Mouse (Mus musculus): Measurements from ENCODE around the gene Pet117. TPM values are rescaled to one million over a fixed set of nuclear protein-coding genes. Genes with fewer than 3 reads are reported as not detected.
A peak's percentile ranks its signal among the peaks of the same experiment; 100 is the strongest.

Pet117 gene
- polyA plus RNA-seq, 1 experiment from 2014 or later = 4.0 TPM

- Histone ChIP-seq H3K9me3 (ENCODE audit: control insufficient read depth, low read depth, low read length) (no peaks in the 10 kb centered on the region), H3K36me3 (ENCODE audit: control insufficient read depth, insufficient read depth, low read length) (peaks cover 16% of the 10 kb centered on the region), H3K27ac (ENCODE audit: low read length) (peak overlapping the region; percentile 89), H3K27me3 (ENCODE audit: control insufficient read depth, insufficient read depth, low read length) (no peaks in the 10 kb centered on the region), H3K4me1 (ENCODE audit: control insufficient read depth, insufficient read depth, low read length) (peaks cover 7% of the 10 kb centered on the region; the same call in 1 of the 2 replicates), H3K4me3 (ENCODE audit: low read depth, low read length) (peak overlapping the region; percentile 59), H3K4me2 (replicated peaks; ENCODE audit: low read depth, low read length) (peak overlapping the region; percentile 86), H3K9ac (replicated peaks; ENCODE audit: low read depth, low read length) (peak overlapping the region; percentile 59)
- ATAC-seq (ENCODE audit: insufficient number of reproducible peaks, insufficient read depth, low FRiP score, low read depth) = no peak
- 1% methylated on average over 12 of the region's 12 CpGs for WGBS
Measured at GRCm38 (mm10) chr2:144369511-144369910, 715 bp downstream of the Pet117 start.

- Histone ChIP-seq H3K4me1 (ENCODE audit: control insufficient read depth, insufficient read depth, low read length) (peaks cover 7% of the 10 kb centered on the region; the same call in 1 of the 2 replicates), H3K4me2 (replicated peaks; ENCODE audit: low read depth, low read length) (no peak overlapping the region), H3K36me3 (ENCODE audit: control insufficient read depth, insufficient read depth, low read length) (peaks cover 28% of the 10 kb centered on the region), H3K27ac (ENCODE audit: low read length) (no peak overlapping the region), H3K9ac (replicated peaks; ENCODE audit: low read depth, low read length) (no peak overlapping the region), H3K9me3 (ENCODE audit: control insufficient read depth, low read depth, low read length) (no peaks in the 10 kb centered on the region), H3K27me3 (ENCODE audit: control insufficient read depth, insufficient read depth, low read length) (no peaks in the 10 kb centered on the region), H3K4me3 (ENCODE audit: low read depth, low read length) (no peak overlapping the region)
- WGBS = 93% methylated on average over 4 of the region's 4 CpGs
- no peak for ATAC-seq (ENCODE audit: insufficient number of reproducible peaks, insufficient read depth, low FRiP score, low read depth)
Measured at GRCm38 (mm10) chr2:144371566-144371965, 2.8 kb downstream of the Pet117 start.

GRCm38 (mm10) chr2:144373063-144373462 is 4.3 kb downstream of the Pet117 start:
- 82% methylated on average over 9 of the region's 9 CpGs for whole genome bisulfite sequencing
- peaks cover 7% of the 10 kb centered on the region; the same call in 1 of the 2 replicates for H3K4me1 ChIP-seq (ENCODE audit: control insufficient read depth, insufficient read depth, low read length)
- no peaks in the 10 kb centered on the region for H3K9me3 ChIP-seq (ENCODE audit: control insufficient read depth, low read depth, low read length)
- H3K27me3 ChIP-seq (ENCODE audit: control insufficient read depth, insufficient read depth, low read length) = no peaks in the 10 kb centered on the region
- H3K27ac ChIP-seq (ENCODE audit: low read length) = no peak overlapping the region
- no peak overlapping the region for H3K9ac ChIP-seq (replicated peaks; ENCODE audit: low read depth, low read length)
- H3K4me3 ChIP-seq (ENCODE audit: low read depth, low read length) = no peak overlapping the region
- no peak for ATAC-seq (ENCODE audit: insufficient number of reproducible peaks, insufficient read depth, low FRiP score, low read depth)
- H3K36me3 ChIP-seq (ENCODE audit: control insufficient read depth, insufficient read depth, low read length) = peaks cover 41% of the 10 kb centered on the region
- no peak overlapping the region for H3K4me2 ChIP-seq (replicated peaks; ENCODE audit: low read depth, low read length)

- Histone ChIP-seq H3K27me3 (ENCODE audit: control insufficient read depth, insufficient read depth, low read length) (no peaks in the 10 kb centered on the region), H3K4me2 (replicated peaks; ENCODE audit: low read depth, low read length) (no peak overlapping the region), H3K4me1 (ENCODE audit: control insufficient read depth, insufficient read depth, low read length) (peaks cover 3% of the 10 kb centered on the region; the same call in 1 of the 2 replicates), H3K36me3 (ENCODE audit: control insufficient read depth, insufficient read depth, low read length) (peaks cover 51% of the 10 kb centered on the region), H3K9ac (replicated peaks; ENCODE audit: low read depth, low read length) (no peak overlapping the region), H3K9me3 (ENCODE audit: control insufficient read depth, low read depth, low read length) (no peaks in the 10 kb centered on the region), H3K27ac (ENCODE audit: low read length) (no peak overlapping the region), H3K4me3 (ENCODE audit: low read depth, low read length) (no peak overlapping the region)
- no peak for ATAC-seq (ENCODE audit: insufficient number of reproducible peaks, insufficient read depth, low FRiP score, low read depth)
- WGBS = 78% methylated on average over 10 of the region's 10 CpGs
Measured at GRCm38 (mm10) chr2:144375063-144375703, 6.4 kb downstream of the Pet117 start.

GRCm38 (mm10) chr2:144381293-144381692 is 12.5 kb downstream of the Pet117 start:
- no peaks in the 10 kb centered on the region for H3K4me1 ChIP-seq (ENCODE audit: control insufficient read depth, insufficient read depth, low read length)
- WGBS = 75% methylated on average over 3 of the region's 3 CpGs
- H3K4me3 ChIP-seq (ENCODE audit: low read depth, low read length) = no peak overlapping the region
- H3K4me2 ChIP-seq (replicated peaks; ENCODE audit: low read depth, low read length) = no peak overlapping the region
- H3K9me3 ChIP-seq (ENCODE audit: control insufficient read depth, low read depth, low read length) = no peaks in the 10 kb centered on the region
- ATAC-seq (ENCODE audit: insufficient number of reproducible peaks, insufficient read depth, low FRiP score, low read depth) = no peak
- H3K27ac ChIP-seq (ENCODE audit: low read length) = no peak overlapping the region
- H3K9ac ChIP-seq (replicated peaks; ENCODE audit: low read depth, low read length) = no peak overlapping the region
- H3K36me3 ChIP-seq (ENCODE audit: control insufficient read depth, insufficient read depth, low read length) = peaks cover 64% of the 10 kb centered on the region
- H3K27me3 ChIP-seq (ENCODE audit: control insufficient read depth, insufficient read depth, low read length) = no peaks in the 10 kb centered on the region

GRCm38 (mm10) chr2:144381741-144382140 is 12.9 kb downstream of the Pet117 start:
- no peak overlapping the region for H3K4me2 ChIP-seq (replicated peaks; ENCODE audit: low read depth, low read length)
- WGBS = 92% methylated on average over 4 of the region's 4 CpGs
- H3K4me3 ChIP-seq (ENCODE audit: low read depth, low read length) = no peak overlapping the region
- H3K9ac ChIP-seq (replicated peaks; ENCODE audit: low read depth, low read length) = no peak overlapping the region
- no peaks in the 10 kb centered on the region for H3K27me3 ChIP-seq (ENCODE audit: control insufficient read depth, insufficient read depth, low read length)
- H3K9me3 ChIP-seq (ENCODE audit: control insufficient read depth, low read depth, low read length) = no peaks in the 10 kb centered on the region
- peaks cover 62% of the 10 kb centered on the region for H3K36me3 ChIP-seq (ENCODE audit: control insufficient read depth, insufficient read depth, low read length)
- H3K27ac ChIP-seq (ENCODE audit: low read length) = no peak overlapping the region
- no peaks in the 10 kb centered on the region for H3K4me1 ChIP-seq (ENCODE audit: control insufficient read depth, insufficient read depth, low read length)
- ATAC-seq (ENCODE audit: insufficient number of reproducible peaks, insufficient read depth, low FRiP score, low read depth) = no peak

GRCm38 (mm10) chr2:144382624-144383138 is 13.9 kb downstream of the Pet117 start:
- no peaks in the 10 kb centered on the region for H3K9me3 ChIP-seq (ENCODE audit: control insufficient read depth, low read depth, low read length)
- H3K4me1 ChIP-seq (ENCODE audit: control insufficient read depth, insufficient read depth, low read length) = no peaks in the 10 kb centered on the region
- no peaks in the 10 kb centered on the region for H3K27me3 ChIP-seq (ENCODE audit: control insufficient read depth, insufficient read depth, low read length)
- H3K4me2 ChIP-seq (replicated peaks; ENCODE audit: low read depth, low read length) = no peak overlapping the region
- H3K4me3 ChIP-seq (ENCODE audit: low read depth, low read length) = no peak overlapping the region
- no peak overlapping the region for H3K27ac ChIP-seq (ENCODE audit: low read length)
- peaks cover 55% of the 10 kb centered on the region for H3K36me3 ChIP-seq (ENCODE audit: control insufficient read depth, insufficient read depth, low read length)
- no peak overlapping the region for H3K9ac ChIP-seq (replicated peaks; ENCODE audit: low read depth, low read length)
- ATAC-seq (ENCODE audit: insufficient number of reproducible peaks, insufficient read depth, low FRiP score, low read depth) = no peak
- 76% methylated on average over 7 of the region's 7 CpGs for WGBS

- Histone ChIP-seq H3K27me3 (ENCODE audit: control insufficient read depth, insufficient read depth, low read length) (no peaks in the 10 kb centered on the region), H3K4me3 (ENCODE audit: low read depth, low read length) (no peak overlapping the region), H3K4me2 (replicated peaks; ENCODE audit: low read depth, low read length) (no peak overlapping the region), H3K9ac (replicated peaks; ENCODE audit: low read depth, low read length) (no peak overlapping the region), H3K36me3 (ENCODE audit: control insufficient read depth, insufficient read depth, low read length) (peaks cover 55% of the 10 kb centered on the region), H3K4me1 (ENCODE audit: control insufficient read depth, insufficient read depth, low read length) (no peaks in the 10 kb centered on the region), H3K9me3 (ENCODE audit: control insufficient read depth, low read depth, low read length) (no peaks in the 10 kb centered on the region), H3K27ac (ENCODE audit: low read length) (no peak overlapping the region)
- ATAC-seq (ENCODE audit: insufficient number of reproducible peaks, insufficient read depth, low FRiP score, low read depth) = no peak
- 60% methylated on average over 2 of the region's 2 CpGs for WGBS
Measured at GRCm38 (mm10) chr2:144386296-144386695, 17.5 kb downstream of the Pet117 start.

GRCm38 (mm10) chr2:144388416-144388815 is 19.6 kb downstream of the Pet117 start:
- no peak for ATAC-seq (ENCODE audit: insufficient number of reproducible peaks, insufficient read depth, low FRiP score, low read depth)
- H3K36me3 ChIP-seq (ENCODE audit: control insufficient read depth, insufficient read depth, low read length) = peaks cover 53% of the 10 kb centered on the region
- H3K4me3 ChIP-seq (ENCODE audit: low read depth, low read length) = no peak overlapping the region

More at GRCm38 (mm10) chr2:144388416-144388815, 19.6 kb downstream of the Pet117 start:
- Histone ChIP-seq H3K9ac (replicated peaks; ENCODE audit: low read depth, low read length) (no peak overlapping the region), H3K9me3 (ENCODE audit: control insufficient read depth, low read depth, low read length) (no peaks in the 10 kb centered on the region), H3K27ac (ENCODE audit: low read length) (no peak overlapping the region), H3K4me2 (replicated peaks; ENCODE audit: low read depth, low read length) (no peak overlapping the region), H3K4me1 (ENCODE audit: control insufficient read depth, insufficient read depth, low read length) (no peaks in the 10 kb centered on the region), H3K27me3 (ENCODE audit: control insufficient read depth, insufficient read depth, low read length) (no peaks in the 10 kb centered on the region)
- 76% methylated on average over 3 of the region's 3 CpGs for WGBS
